Mouse (Mus musculus) kidney, adult 8-10 months (tissue): ENCODE measurements around the gene Polh.
A peak's percentile ranks its signal among the peaks of the same experiment; 100 is the strongest.

Source experiments
- DNase-seq, 2 experiments: peaks; one replicate each; pipeline ENCODE4 v3.0.0; 2022

Gene Polh

DNA sequence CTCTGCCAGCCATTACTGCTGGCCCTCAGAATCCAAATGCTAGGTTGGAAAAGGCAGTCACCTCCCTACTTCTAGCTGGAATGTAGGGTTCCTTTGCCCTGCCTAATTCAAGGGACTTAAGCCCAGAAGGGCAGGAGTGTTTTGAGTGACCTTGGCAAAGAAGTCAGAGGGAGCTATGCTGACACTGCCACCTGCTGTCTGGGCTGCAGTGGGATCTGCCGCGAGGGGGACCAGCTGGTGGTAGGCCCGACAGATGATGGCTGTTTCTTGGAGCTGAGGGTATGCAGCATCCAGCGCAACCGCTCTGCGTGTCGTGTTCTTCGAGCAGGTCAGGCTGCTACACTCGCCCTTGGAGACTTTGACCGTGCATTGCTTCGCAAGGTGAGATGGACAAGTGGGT lies 35.4 kb downstream of the Polh start:
- no peak for DNase-seq

DNA sequence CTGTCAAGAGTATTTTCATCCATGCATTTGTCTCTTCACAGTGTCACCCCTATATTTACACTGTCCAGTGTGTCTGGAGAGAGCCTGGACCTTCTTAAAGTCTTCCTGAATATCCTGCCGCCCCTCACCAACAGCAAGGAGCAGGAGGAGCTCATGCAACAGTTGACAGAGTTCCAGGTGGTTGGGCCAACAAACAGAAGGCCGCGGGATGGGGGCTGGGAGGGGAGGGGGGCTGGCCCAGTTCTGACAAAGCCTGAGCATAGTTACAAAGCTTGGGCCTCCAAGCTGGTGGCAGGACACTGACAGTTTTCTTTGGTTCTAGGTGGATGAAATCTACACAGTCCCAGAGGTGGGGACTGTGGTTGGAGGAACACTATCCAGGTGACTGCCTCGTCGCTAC lies 36.2 kb downstream of the Polh start:
- no peak for DNase-seq

DNA sequence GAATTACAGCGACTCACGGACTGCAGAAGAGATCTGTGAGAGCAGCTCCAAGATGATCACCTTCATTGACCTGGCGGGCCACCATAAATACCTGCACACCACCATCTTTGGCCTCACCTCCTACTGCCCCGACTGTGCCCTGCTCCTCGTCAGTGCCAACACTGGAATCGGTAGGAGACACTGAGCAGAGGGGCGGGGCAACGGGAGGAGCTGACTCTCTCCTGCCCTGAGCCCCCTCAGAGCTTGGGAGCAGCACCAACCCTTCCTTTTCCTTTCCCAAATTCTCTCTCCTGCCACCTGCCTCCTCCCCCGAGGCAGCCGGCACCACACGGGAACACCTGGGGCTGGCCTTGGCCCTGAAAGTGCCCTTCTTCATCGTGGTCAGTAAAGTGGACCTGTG lies 37.0 kb downstream of the Polh start:
- no peak for DNase-seq

DNA sequence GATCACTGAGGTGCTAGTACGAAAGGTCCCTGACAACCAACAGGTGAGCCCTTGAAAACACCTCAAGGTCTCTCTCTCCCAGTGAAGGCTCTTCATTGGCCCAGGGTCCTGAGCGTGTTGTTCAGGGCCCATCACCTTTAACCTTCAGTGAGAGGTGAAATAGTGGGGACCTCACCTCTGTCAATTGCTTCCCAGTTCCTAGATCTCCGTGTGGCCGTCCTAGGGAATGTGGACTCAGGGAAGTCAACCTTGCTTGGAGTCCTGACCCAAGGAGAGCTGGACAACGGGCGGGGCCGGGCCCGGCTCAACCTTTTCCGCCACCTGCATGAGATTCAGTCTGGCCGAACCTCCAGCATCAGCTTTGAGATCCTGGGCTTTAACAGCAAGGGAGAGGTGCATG lies 37.7 kb downstream of the Polh start:
- no peak for DNase-seq

DNA sequence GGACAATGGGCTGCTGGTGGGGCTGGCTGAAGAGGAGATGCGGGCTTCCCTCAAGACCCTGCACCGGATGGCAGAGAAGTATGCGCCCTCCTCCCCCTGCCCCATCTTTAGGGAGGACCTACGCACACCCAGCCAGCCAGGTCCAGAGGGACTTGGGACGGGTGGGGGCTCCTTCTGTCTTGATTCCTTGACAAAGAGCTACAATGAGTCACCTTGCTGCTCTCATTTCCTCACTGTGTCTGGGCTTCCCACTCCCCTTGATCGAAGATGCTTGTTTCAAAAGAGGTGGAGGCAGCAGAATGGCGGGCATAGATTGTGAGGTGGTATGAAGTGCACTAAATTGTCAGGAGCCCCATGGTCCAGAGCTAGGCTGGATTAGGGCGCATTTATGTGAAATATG lies 38.1 kb downstream of the Polh start:
- no peak for DNase-seq

DNA sequence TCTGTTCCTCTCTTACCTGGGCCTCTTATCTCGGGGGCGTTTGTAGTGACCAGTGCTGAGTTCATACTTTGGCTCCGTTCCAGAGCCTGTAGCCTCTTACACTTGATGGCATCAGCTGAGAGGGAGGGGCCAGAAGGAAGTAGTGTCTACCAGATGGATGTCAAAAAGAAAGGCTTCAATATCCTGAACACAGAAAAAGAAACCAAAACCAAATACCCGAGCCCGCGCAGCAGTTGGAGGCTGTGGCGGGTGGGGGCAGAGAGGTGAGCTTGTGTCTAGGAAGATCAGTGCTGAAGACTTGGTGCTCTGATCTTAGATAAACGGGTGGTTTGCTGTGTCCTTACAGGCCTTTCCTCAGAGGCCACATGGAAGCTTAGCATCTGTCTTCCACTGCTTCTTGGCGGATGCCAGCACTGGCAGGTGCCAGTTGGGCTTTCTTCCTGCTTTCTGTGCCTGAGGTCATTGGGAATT lies 39.5 kb downstream of the Polh start:
- DNase-seq: peak; percentile 49 to 57

DNA sequence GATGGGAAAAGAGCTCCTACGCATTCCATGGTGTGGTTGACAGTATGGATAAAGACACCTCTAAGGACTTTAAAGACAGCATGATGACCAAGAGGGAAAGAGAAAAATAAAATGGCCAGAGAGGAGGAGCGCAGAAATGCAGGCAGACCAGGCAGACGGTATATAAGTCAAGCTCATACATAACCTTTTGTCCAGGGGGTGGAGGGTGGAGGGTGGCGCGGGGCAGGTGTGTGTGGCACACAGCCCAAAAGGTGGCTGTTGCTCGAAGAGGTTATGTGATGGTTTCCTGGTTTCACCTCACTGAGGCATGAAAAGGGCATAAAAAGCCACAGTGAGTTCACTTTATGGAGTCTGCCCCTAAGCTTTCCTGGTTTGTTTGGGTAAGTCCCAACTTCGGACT lies 39.9 kb downstream of the Polh start:
- no peak for DNase-seq

DNA sequence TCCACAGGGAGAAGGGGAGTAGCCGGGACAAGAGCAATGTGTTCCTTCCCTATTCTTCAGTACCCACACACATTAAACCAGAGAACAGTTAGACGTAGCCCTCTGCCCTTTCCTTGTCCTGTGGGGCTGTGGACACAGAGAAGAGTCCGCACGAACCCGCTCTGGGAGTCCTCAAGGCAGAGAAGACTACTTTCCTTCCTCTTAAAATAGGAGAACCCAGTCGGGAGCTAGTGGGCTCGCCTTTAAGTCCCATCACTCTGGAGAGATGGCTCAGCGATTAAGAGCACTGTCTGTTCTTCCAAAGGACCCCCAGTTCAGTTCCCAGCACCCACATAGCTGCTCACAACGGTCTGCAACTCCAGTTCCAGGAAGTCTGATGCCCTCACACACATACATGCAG lies 40.7 kb downstream of the Polh start:
- DNase-seq: no peak

DNA sequence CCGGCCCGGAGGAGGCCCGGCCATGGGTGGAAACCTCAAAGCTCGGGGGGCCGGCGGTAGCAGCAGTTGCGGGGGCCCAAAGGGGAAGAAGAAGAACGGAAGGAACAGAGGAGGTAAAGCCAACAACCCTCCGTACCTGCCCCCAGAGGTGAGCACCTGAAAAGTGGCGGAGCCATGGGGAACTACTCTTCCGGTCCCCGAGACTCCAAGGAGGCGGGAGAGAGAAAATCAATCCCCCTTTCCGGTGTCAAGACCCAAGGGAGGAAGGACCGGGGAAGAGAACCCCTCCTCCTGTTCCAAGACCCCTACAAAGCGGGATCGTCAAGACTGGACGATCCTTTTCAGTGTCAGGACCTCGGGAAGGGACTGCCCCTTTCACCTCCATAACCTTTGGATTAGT lies 41.3 kb downstream of the Polh start:
- peak in 1 of 2 experiments; percentile 32 for DNase-seq

DNA sequence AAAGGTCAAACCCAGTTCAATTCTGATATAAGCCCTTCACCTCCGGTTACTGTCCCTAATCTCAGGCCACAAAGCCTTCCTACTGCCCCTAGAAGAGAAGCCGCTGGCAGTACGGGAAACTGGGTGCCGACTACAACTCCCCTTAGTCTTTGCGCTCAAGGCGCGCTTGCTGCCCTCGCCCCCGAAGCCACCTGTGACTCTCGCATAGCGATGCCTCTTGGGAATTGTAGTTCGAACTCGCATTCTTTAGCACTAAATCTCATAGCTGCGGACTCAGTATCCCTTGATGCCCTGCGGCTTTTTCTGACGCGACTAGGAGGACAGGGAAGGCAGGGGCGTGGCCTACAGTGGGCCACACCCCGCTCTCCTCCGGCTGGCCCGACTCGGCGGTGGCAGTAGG lies 41.8 kb downstream of the Polh start, which contains the start of gene Gtpbp2:
Gtpbp2 (plus strand) TSS at position 347 of the 400 bp plus-strand sequence.
- DNase-seq: peak; percentile 98 to 99

DNA sequence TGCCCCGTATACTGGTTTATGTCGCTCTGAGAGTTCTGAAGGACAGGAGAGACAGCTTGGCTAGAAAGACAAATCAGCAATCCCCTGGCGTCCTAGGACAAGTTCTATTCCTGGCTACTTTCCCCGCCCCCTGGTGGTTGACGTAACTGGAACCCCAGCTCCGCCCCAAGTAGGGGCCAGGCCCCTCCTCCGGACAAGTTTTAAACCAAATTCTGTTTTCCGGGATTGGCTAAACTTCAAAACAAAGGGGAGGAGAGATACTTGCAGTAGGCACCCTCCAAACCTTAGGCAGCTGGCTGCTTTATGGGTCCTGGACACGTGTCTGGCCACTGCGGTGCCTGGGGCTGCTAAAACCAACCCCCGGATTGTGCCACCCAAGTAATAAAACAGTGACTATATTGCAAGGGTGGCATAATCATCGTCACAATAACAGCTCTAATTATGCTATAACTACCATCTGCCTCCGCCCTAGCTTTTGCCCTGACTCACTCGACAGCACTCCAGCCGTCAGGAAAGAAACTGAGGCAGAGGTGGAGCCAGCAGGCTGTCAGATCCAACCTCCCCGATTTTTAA lies 42.3 kb downstream of the Polh start:
- peak; percentile 96 to 97 for DNase-seq

DNA sequence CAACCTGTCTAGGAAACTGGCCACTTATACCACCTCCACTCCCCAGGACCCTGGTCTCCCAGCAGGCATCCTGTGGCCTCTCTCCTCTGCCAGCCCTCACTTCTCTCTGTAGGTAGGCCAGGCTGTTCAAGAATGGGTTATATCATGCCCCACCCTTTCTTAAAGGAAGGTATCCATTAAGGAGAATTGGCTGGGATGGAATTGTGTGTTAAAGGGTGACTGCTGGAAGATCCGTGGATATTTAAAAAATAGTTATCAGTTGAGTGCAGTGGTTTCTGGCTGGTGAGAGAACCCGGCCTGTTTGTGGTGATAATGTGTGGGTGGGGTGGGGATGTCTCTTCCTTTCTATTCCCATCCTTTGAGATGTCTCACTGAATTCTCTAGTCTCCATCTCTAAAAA lies 43.2 kb downstream of the Polh start:
- no peak for DNase-seq

DNA sequence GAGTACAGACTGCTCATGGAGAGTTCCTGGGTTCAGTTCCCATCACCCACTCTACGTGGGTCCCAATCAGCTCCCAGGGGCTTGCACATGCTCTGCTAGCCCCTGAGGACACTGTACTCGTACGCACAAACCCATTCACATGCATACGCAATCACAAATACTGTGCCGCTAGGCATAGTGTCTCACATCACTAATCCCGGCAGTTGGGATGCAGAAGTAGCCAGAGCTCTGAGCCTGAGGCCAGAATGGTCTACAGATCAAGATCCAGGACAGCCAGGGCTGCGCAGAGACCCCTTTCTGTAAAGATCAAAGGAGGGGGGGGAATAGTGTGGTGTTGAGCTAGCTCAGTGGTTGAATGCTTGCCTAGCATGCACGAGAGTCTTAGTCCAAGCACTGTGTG lies 45.3 kb downstream of the Polh start:
- DNase-seq: no peak

DNA sequence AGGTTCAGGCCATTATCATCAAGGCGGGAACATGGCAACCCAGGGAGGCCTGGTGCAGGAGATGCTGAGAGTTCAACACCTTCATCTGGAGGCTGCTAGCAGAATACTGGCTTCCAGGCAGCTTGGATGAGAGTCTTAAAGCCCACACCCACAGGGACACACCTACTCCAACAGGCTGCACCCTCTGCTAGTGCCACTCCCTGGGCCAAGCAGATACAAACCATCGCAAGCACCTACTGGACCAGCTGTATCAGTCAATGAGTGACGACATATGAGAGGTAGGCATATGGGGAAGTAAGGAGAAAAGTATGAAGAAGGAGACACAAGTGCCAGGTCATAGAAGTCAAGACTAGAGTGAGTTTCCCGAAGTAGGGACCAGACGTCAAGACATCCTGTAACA lies 45.8 kb downstream of the Polh start:
- DNase-seq: no peak

DNA sequence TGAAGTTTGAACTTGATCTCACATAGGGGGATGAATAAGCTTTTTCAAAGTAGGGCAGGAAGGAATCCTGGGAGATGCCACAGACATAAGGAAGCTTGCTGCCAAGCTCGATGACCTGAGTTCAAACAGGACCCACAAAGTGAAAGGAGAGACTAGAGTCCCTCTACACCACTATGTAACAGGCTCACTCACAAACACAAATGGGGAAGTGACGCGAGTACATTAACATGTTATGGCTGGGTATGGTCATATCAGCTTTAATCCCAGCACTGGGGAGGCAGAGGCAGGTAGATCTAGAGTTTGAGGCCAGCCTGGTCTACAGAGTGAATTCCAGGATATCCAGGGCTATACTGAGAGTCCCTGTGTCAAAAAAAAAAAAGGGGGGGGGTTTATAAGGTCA lies 48.1 kb downstream of the Polh start:
- DNase-seq: no peak

DNA sequence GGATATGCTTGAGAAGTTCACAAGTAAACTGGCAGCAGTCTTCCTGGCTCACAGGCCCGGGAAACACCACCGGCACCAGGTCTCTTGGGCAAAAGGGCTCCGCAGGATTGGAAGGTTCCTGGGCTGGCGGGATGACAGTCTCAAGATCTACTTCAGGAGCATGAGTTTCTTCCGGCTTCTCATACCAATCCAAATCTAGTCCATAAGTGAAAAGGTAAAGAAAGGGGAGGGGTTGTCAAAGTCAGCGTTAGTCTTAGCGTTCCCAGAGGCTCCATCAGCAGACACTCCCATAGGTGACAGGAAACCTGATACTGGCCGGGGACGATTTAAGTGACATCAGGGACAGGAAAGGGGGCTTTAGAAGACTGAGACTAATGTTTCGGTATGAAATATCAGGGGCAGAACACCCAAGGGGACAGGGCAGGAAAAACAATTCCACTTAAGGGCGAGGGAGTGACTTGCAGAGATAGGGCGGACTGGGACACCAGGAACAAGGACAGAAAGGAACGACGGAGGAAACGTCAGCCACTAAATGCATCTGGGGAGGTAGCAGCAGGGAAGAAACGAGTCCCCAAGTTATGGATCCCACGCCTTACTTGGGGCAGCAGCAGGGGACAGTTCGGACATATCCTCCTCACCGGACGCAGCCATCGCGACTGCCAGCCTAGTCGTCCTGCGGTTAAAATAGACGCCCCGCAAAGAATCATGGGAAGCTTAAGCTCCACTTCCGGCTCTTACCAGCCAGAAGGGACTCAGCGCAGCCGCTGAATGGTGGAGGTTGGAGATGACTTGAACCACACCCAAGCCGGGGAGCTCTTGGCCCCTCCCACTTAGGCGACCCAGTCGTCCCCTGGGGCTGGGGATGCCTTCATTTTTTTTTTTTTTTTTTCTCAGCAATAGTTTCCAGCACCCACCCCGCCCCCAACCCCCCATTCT lies 49.3 kb downstream of the Polh start, which contains the start of gene Mad2l1bp:
Mad2l1bp (minus strand) TSS at position 707 of the 936 bp plus-strand sequence.
- peak; percentile 92 to 93 for DNase-seq

DNA sequence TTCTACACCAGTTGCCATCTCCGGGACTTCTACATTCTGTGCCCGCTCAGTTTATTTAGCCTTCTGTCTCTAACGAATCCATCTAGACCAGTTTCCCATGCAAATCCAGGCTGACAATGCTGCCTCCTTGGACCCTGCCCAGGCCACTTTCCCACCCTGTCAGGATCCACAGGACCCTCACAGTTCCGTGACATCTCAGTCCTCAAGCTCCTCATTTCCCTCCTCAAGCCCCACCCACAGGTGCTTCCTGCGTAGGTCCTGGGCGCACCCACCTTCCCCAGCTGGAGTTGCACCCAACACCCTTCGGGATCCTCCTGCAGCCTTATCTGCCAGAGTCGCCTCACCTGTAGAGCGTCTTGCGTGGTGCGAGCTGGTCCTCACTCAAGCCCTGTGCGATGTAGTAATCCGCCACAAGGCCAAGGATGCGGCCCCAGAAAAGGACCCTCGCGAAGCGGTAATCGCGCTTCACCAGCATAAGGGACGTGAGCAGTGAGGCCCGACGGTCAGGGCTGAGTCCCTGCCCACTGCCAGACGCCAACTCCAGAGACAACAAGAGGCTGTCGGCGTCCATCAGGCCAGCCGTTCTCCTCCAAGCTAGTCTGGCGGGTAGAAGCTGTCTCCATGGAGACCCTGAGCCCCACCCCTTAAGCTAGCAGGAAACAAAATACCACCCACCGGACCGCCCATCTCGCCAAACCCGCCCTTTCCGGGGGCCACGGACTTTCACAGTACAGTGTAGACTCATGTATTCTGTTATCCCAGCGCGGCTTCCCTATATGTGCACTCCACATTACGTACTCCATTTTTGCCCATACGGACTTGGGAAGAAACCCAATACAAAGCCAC lies 58.6 kb downstream of the Polh start, which contains the start of gene Rsph9:
Rsph9 (minus strand) TSS at position 639 of the 846 bp plus-strand sequence.
- DNase-seq: peak; percentile 83 to 87

DNA sequence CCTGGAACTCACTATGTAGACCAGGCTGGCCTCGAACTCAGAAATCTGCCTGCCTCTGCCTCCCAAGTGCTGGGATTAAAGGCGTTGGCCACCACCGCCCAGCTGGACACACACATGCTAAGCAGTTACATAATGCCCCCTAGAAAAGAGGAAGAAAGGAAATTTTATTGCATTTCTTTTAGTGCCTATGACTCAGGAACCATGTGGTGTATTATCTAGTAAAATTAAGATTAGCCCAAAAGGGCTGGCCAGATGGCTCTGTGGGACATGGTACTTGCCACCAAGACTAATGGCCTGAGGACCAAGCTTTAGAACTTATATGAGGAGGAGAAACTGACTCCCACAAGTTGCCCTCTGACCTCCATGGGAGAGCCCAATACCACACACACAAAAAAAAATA lies 62.6 kb downstream of the Polh start:
- DNase-seq: no peak

DNA sequence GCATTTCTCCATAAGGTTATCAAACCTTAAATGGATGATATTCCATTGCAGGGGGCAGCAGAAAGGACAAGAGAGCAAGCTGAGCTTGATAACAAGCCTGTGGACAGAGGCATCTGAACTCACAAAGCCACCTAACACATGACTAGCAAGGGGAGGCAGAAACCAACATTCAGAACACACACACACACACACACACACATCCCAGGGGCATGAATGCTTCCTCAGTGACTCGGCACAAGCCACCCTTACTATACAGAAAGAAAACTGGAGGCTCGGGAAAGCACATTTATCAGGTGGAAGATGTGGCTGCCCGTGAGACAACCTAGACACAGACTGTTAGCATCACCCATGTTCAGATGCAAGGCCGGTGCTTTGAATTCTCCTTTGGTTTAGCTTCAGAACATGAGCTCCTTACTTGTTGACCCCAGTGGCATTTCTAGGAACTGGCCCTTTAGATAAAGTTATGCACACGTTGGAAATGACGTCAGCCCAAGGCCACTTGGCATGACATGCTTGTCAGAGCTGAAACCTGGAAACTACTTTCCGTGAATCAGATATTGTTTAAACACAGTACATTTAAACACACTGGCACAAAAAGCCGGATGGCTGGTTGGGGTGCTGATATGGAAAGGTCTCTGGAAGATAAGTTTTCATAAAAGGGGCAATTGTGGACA lies 63.7 kb downstream of the Polh start:
- no peak for DNase-seq

DNA sequence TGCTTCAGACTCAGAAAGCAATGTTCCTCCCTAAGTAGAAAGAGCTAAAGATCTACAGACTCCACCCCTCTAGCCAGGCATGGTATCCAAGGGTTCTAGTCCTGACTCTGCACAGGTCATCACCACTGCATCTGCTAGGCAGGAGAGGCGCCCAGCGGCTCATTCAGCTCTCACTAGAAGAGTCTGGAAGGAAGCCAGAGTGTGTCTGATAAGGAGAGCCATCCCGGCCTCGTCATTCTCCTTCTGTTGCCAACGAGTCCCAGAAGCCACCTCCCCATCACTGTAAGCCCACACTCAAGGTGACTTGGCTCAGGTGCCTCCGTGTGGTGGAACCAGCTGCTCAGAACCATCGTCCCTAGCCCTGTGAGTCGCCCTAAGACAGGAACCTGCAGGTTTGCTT lies 69.6 kb downstream of the Polh start:
- no peak for DNase-seq

DNA sequence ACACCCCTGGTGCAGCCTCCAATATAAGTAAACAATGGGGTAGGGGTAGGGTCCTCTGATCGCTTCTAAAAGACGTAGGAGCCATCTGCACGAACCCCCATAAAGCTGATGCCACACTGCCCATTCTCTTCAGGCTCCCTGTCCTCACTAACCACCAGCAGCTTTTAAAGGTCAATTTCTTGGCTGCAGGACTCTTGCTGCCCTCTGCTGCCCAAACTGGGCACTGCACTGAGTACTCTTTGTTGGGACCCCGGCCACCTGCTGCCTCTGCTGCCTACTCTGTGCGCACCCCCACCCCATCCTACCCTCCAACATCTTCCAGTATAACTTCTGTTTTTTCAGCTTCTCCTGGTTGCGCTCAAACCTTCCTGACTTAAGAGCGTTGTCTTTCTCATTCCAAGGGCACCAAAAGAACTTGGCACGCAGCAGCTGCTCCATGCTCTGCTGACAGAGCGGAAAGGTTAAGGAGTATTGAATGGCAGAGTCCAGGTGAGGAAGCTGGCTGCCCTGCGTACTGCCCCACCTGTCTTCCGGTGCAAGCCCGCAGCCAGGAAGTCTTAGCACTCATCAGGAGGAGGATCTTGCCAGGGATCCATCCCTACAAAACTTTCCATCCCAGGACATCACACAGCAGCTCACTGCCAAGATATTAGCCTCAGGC lies 70.3 kb downstream of the Polh start:
- DNase-seq: peak; percentile 78 to 85
